Mouse (Mus musculus) lung, postnatal 0 days (tissue): Measurements from ENCODE around the gene Olfr104-ps. TPM values are rescaled to one million over a fixed set of nuclear protein-coding genes. Genes with fewer than 3 reads are reported as not detected.

ENCODE experiments used
- ATAC-seq: fragments of 200-750 bp; cut with Nextera tagmentation; 2 replicates; pipeline ENCODE4 v1.8.0; 2017; ENCODE audit warnings: moderate library complexity
- DNase-seq: peaks from one replicate; pipeline ENCODE4 v3.0.0-alpha.2; 2016; ENCODE audit warnings: low spot score
- H3K27ac ChIP-seq: fragments of 300-500 bp; sonication (generic); 2 replicates; pipeline ENCODE4 v1.5.1; 2014; ENCODE audit warnings: antibody characterized with exemption, mild to moderate bottlenecking, low read length, mixed read lengths
- H3K27me3 ChIP-seq: fragments of 300-500 bp; sonication (generic); replicated peaks from 2 replicates; pipeline ENCODE4 v1.6.1; 2014; ENCODE audit warnings: low read length, mixed read lengths; ENCODE audit not compliant: insufficient read depth
- H3K36me3 ChIP-seq: fragments of 300-500 bp; sonication (generic); 2 replicates; pipeline ENCODE4 v1.6.1; 2014; ENCODE audit warnings: low read length, mixed read lengths; ENCODE audit not compliant: insufficient read depth
- H3K4me1 ChIP-seq: fragments of 300-500 bp; sonication (generic); 2 replicates; pipeline ENCODE4 v1.6.1; 2014; ENCODE audit warnings: antibody characterized with exemption, low read depth, low read length, mixed read lengths; ENCODE audit not compliant: insufficient read depth
- H3K4me2 ChIP-seq: fragments of 300-500 bp; sonication (generic); replicated peaks from 2 replicates; pipeline ENCODE4 v1.6.1; 2014; ENCODE audit warnings: low read depth, mild to moderate bottlenecking, low read length, moderate library complexity, mixed read lengths
- H3K4me3 ChIP-seq: fragments of 300-500 bp; sonication (generic); 2 replicates; pipeline ENCODE4 v1.5.1; 2014; ENCODE audit warnings: low read depth, low read length
- H3K9ac ChIP-seq: fragments of 300-500 bp; sonication (generic); replicated peaks from 2 replicates; pipeline ENCODE4 v1.6.1; 2014; ENCODE audit warnings: low read depth, mild to moderate bottlenecking
- H3K9me3 ChIP-seq: fragments of 300-500 bp; sonication (generic); 2 replicates; pipeline ENCODE4 v1.6.1; 2016; ENCODE audit warnings: low read length, mixed read lengths
- CTCF ChIP-seq: IDR thresholded peaks from 2 replicates; pipeline ENCODE4 v1.5.1; 2016; ENCODE audit warnings: antibody characterized with exemption, mild to moderate bottlenecking
- EP300 ChIP-seq: IDR thresholded peaks from 2 replicates; pipeline ENCODE4 v1.6.1; 2016; ENCODE audit warnings: antibody characterized with exemption, mild to moderate bottlenecking, control low read depth
- WGBS: fragments of 180-500 bp; shearing (Covaris S2); extraction: QIAGEN DNeasy Blood & Tissue Kit; methylation state at CpG from one replicate; pipeline ENCODE4 v1.1.7; 2014; 5-methylcytosine and 5-hydroxymethylcytosine counted together
- polyA plus RNA-seq: library from polyadenylated mRNA; unstranded; fragments of >200 nt; fragmentation: Nextera tagmentation; extraction: Ambion mirVana; gene quantifications from 2 replicates; pipeline ENCODE4 v1.2.1, GENCODE M21; 2015

The Olfr104-ps gene
- polyA plus RNA-seq, 1 experiment from 2014 or later = not detected

GRCm38 (mm10) chr17:37398926-37399325 is 39.5 kb downstream of the Olfr104-ps start, which contains the start of gene Olfr107:
Olfr107 (plus strand) TSS chr17:37399226.
- Histone ChIP-seq H3K27me3 (no peaks in the 10 kb centered on the region), H3K4me3 (no peak within 1 kb of the TSS), H3K9me3 (no peaks in the 10 kb centered on the region), H3K36me3 (no peaks in the 10 kb centered on the region), H3K4me1 (no peaks in the 10 kb centered on the region), H3K4me2 (no peak within 1 kb of the TSS), H3K27ac (no peak within 1 kb of the TSS), H3K9ac (no peak within 1 kb of the TSS)
- ATAC-seq (no peak), DNase-seq (no peak)
- 65% methylated on average over 3 of the region's 3 CpGs for WGBS
- TF ChIP-seq CTCF = no peak
- no peak for TF ChIP-seq EP300

DNA sequence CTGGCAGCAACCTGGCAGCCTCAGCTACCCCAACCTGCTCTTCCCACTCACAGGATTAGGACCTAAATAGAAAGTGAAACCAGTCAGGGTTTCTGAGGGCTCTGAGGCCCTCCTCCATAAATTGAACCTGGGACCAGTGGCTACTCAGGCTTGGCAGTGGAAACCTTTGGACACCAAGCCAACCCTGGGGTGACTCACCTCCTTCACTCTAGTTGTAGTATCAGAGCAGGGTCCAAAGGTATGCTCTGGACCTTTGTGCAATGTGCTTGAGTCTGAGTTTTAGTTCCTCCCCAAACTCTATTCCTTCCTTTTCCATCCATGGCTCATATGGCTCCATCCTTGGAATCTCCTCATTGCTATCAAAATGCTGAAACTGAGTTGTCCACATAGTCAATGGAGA is 54.0 kb downstream of the Olfr104-ps start:
- Histone ChIP-seq H3K4me1 (no peaks in the 10 kb centered on the region), H3K4me3 (no peak overlapping the region), H3K4me2 (no peak overlapping the region), H3K27ac (no peak overlapping the region), H3K9ac (no peak overlapping the region), H3K36me3 (no peaks in the 10 kb centered on the region), H3K9me3 (no peaks in the 10 kb centered on the region), H3K27me3 (no peaks in the 10 kb centered on the region)
- DNase-seq (no peak), ATAC-seq (no peak)
- TF ChIP-seq CTCF = no peak
- no peak for TF ChIP-seq EP300

Other genes starting within 250 kb of the Olfr104-ps start
- not detected in 2 replicates for gene Olfr92, start 239.5 kb upstream of the Olfr104-ps start, polyA plus RNA-seq
- not detected in 2 replicates for gene Olfr93, start 198.1 kb upstream of the Olfr104-ps start, polyA plus RNA-seq
- gene Ubd, start 165.7 kb upstream of the Olfr104-ps start, polyA plus RNA-seq = not detected in 2 replicates
- not detected in 2 replicates for gene Olfr94, start 158.6 kb upstream of the Olfr104-ps start, polyA plus RNA-seq
- not detected in 2 replicates for gene Olfr95, start 146.5 kb upstream of the Olfr104-ps start, polyA plus RNA-seq
- not detected in 2 replicates for gene Olfr96, start 139.4 kb upstream of the Olfr104-ps start, polyA plus RNA-seq
- not detected in 2 replicates for gene Olfr97, start 122.3 kb upstream of the Olfr104-ps start, polyA plus RNA-seq
- gene Olfr98, start 95.8 kb upstream of the Olfr104-ps start, polyA plus RNA-seq = not detected in 2 replicates
- 5.5 and 5.9 TPM in 2 replicates for gene H2-M3, start 89.4 kb upstream of the Olfr104-ps start, polyA plus RNA-seq
- gene Olfr99, start 76.1 kb upstream of the Olfr104-ps start, polyA plus RNA-seq = not detected in 2 replicates
- gene Olfr101, start 55.3 kb upstream of the Olfr104-ps start, polyA plus RNA-seq = not detected in 2 replicates
- not detected in 2 replicates for gene Olfr102, start 42.5 kb upstream of the Olfr104-ps start, polyA plus RNA-seq
- gene Olfr103, start 19.9 kb upstream of the Olfr104-ps start, polyA plus RNA-seq = not detected in 2 replicates
- gene Olfr105-ps, start 19.5 kb downstream of the Olfr104-ps start, polyA plus RNA-seq = not detected in 2 replicates
- gene Olfr106-ps, start 30.8 kb downstream of the Olfr104-ps start, polyA plus RNA-seq = not detected in 2 replicates
- not detected in 2 replicates for gene Olfr107, start 39.6 kb downstream of the Olfr104-ps start, polyA plus RNA-seq
- gene Olfr108, start 85.9 kb downstream of the Olfr104-ps start, polyA plus RNA-seq = not detected in 2 replicates
- not detected in 2 replicates for gene Olfr109, start 99.3 kb downstream of the Olfr104-ps start, polyA plus RNA-seq
- gene H2-M2, start 124.0 kb downstream of the Olfr104-ps start, polyA plus RNA-seq = not detected in 2 replicates
- gene Olfr110, start 132.9 kb downstream of the Olfr104-ps start, polyA plus RNA-seq = 0.13 TPM in 1 of 2 replicates, not detected in the other
- gene Olfr111, start 148.4 kb downstream of the Olfr104-ps start, polyA plus RNA-seq = not detected in 2 replicates
- not detected in 2 replicates for gene Olfr112, start 209.9 kb downstream of the Olfr104-ps start, polyA plus RNA-seq
- gene Olfr113, start 218.1 kb downstream of the Olfr104-ps start, polyA plus RNA-seq = not detected in 2 replicates
- gene Olfr114, start 233.2 kb downstream of the Olfr104-ps start, polyA plus RNA-seq = not detected in 2 replicates